Mouse (Mus musculus) heart, embryonic 14.5 days (tissue): Measurements from ENCODE around the gene Htra3. TPM values are rescaled to one million over a fixed set of nuclear protein-coding genes. Genes with fewer than 3 reads are reported as not detected.

Experiments used
- ATAC-seq: fragments of 200-750 bp; cut with Nextera tagmentation; 2 replicates; pipeline ENCODE4 v1.8.0; 2017; ENCODE audit warnings: low read depth, moderate TSS enrichment; ENCODE audit not compliant: insufficient number of reproducible peaks, insufficient read depth, low FRiP score
- H3K27ac ChIP-seq, 2 experiments: fragments of 200-500 bp in 1 of 2; fragments of 300-500 bp in 1 of 2; sonication (generic) in 1 of 2; replicated peaks in 1 of 2; 2 replicates each; pipeline ENCODE4 v1.5.1; 2012 to 2014; ENCODE audit warnings: low read depth in 2 of 2, low read length in 2 of 2, control low read depth in 1 of 2, mild to moderate bottlenecking in 1 of 2, mixed read lengths in 1 of 2; ENCODE audit not compliant: control insufficient read depth in 1 of 2, insufficient read depth in 1 of 2
- H3K27me3 ChIP-seq: fragments of 300-500 bp; sonication (generic); 2 replicates; pipeline ENCODE4 v1.6.1; 2014; ENCODE audit warnings: mild to moderate bottlenecking, low read length, control low read depth; ENCODE audit not compliant: control insufficient read depth, insufficient read depth
- H3K36me3 ChIP-seq: fragments of 300-500 bp; sonication (generic); 2 replicates; pipeline ENCODE4 v1.6.1; 2014; ENCODE audit warnings: mild to moderate bottlenecking, control low read depth, low read length, mixed read lengths; ENCODE audit not compliant: control insufficient read depth, insufficient read depth
- H3K4me1 ChIP-seq, 2 experiments: fragments of 200-500 bp in 1 of 2; fragments of 300-500 bp in 1 of 2; sonication (generic) in 1 of 2; 2 replicates each; pipeline ENCODE4 v1.6.1; 2012 to 2014; ENCODE audit warnings: low read length in 2 of 2, control low read depth in 1 of 2, mixed read lengths in 1 of 2; ENCODE audit not compliant: control insufficient read depth in 2 of 2, insufficient read depth in 2 of 2
- H3K4me2 ChIP-seq: fragments of 300-500 bp; sonication (generic); 2 replicates; pipeline ENCODE4 v1.6.1; 2014; ENCODE audit warnings: mild to moderate bottlenecking, low read length
- H3K4me3 ChIP-seq, 2 experiments: fragments of 200-500 bp in 1 of 2; fragments of 300-500 bp in 1 of 2; sonication (generic) in 1 of 2; 2 replicates each; pipeline ENCODE4 v1.5.1; 2012 to 2014; ENCODE audit warnings: low read length in 2 of 2, mild to moderate bottlenecking in 2 of 2, control low read depth in 1 of 2, low read depth in 1 of 2, moderate library complexity in 1 of 2; ENCODE audit not compliant: control insufficient read depth in 1 of 2, insufficient read depth in 1 of 2
- H3K9ac ChIP-seq: fragments of 300-500 bp; sonication (generic); 2 replicates; pipeline ENCODE4 v1.6.1; 2014; ENCODE audit warnings: mild to moderate bottlenecking, low read length
- H3K9me3 ChIP-seq: fragments of 300-500 bp; sonication (generic); 2 replicates; pipeline ENCODE4 v1.6.1; 2016; ENCODE audit warnings: low read length, control low read depth; ENCODE audit not compliant: control insufficient read depth
- WGBS: fragments of 180-500 bp; shearing (Covaris S2); extraction: QIAGEN DNeasy Blood & Tissue Kit; methylation state at CpG from one replicate; pipeline ENCODE4 v1.1.7; 2014; 5-methylcytosine and 5-hydroxymethylcytosine counted together
- polyA plus RNA-seq: library from polyadenylated mRNA; unstranded; fragments of >200 nt; fragmentation: Nextera tagmentation; extraction: Ambion mirVana; gene quantifications from 2 replicates; pipeline ENCODE4 v1.2.1, GENCODE M21; 2014

Gene Htra3
- polyA plus RNA-seq, 1 experiment from 2014 or later, result 7.8 TPM

- H3K4me2 ChIP-seq, result no peak overlapping the region
- peaks cover under 1 to 3% of the 10 kb centered on the region in 2 experiments; a peak in 2 of 4 replicates for H3K4me1 ChIP-seq
- H3K9me3 ChIP-seq, result no peaks in the 10 kb centered on the region
- H3K27me3 ChIP-seq, result no peaks in the 10 kb centered on the region
- H3K36me3 ChIP-seq, result no peaks in the 10 kb centered on the region
- ATAC-seq, result no peak
- H3K9ac ChIP-seq, result no peak overlapping the region
- no peak overlapping the region for H3K27ac ChIP-seq
- H3K4me3 ChIP-seq, result no peak overlapping the region
These were observed 50.2 kb downstream of the Htra3 start for GRCm38 (mm10) chr5:35629333-35629732.

- no peak for ATAC-seq
- 58% methylated on average over 1 of the region's 1 CpGs for WGBS
- no peaks in the 10 kb centered on the region for H3K36me3 ChIP-seq
- no peak overlapping the region for H3K4me3 ChIP-seq
- H3K27me3 ChIP-seq, result no peaks in the 10 kb centered on the region
- no peak overlapping the region for H3K27ac ChIP-seq
- H3K4me1 ChIP-seq, result peaks cover 3% of the 10 kb centered on the region in 2 experiments; a peak in 2 of 4 replicates
- H3K9ac ChIP-seq, result no peak overlapping the region
- H3K4me2 ChIP-seq, result no peak overlapping the region
- H3K9me3 ChIP-seq, result no peaks in the 10 kb centered on the region
These were observed 50.9 kb downstream of the Htra3 start for GRCm38 (mm10) chr5:35628685-35629084.

- Histone ChIP-seq H3K27ac (no peak overlapping the region), H3K9ac (no peak overlapping the region), H3K4me3 (no peak overlapping the region), H3K36me3 (no peaks in the 10 kb centered on the region), H3K4me1 (peaks cover 3% of the 10 kb centered on the region in 2 experiments; a peak in 2 of 4 replicates), H3K9me3 (no peaks in the 10 kb centered on the region), H3K4me2 (no peak overlapping the region), H3K27me3 (no peaks in the 10 kb centered on the region)
- WGBS, result 38% methylated on average over 7 of the region's 7 CpGs
- no peak for ATAC-seq
These were observed 52.2 kb downstream of the Htra3 start for GRCm38 (mm10) chr5:35627307-35627840.

- Histone ChIP-seq H3K9ac (no peak overlapping the region), H3K4me2 (no peak overlapping the region), H3K9me3 (no peaks in the 10 kb centered on the region), H3K4me3 (no peak overlapping the region), H3K4me1 (peaks cover 5 to 7% of the 10 kb centered on the region in 2 experiments), H3K36me3 (no peaks in the 10 kb centered on the region), H3K27ac (no peak overlapping the region), H3K27me3 (no peaks in the 10 kb centered on the region)
- 68% methylated on average over 2 of the region's 2 CpGs for WGBS
- ATAC-seq, result no peak
These were observed 53.2 kb downstream of the Htra3 start for GRCm38 (mm10) chr5:35626408-35626807.

- no peak overlapping the region for H3K27ac ChIP-seq
- H3K9ac ChIP-seq, result no peak overlapping the region
- ATAC-seq, result no peak
- no peaks in the 10 kb centered on the region for H3K9me3 ChIP-seq
- peaks cover 14% of the 10 kb centered on the region in 2 experiments for H3K4me1 ChIP-seq
- H3K36me3 ChIP-seq, result no peaks in the 10 kb centered on the region
- H3K4me3 ChIP-seq, result no peak overlapping the region
- no peak overlapping the region for H3K4me2 ChIP-seq
- WGBS, result 53% methylated on average over 4 of the region's 4 CpGs
- H3K27me3 ChIP-seq, result no peaks in the 10 kb centered on the region
These were observed 54.8 kb downstream of the Htra3 start for GRCm38 (mm10) chr5:35624751-35625239.

GRCm38 (mm10) chr5:35623831-35624230, 55.8 kb downstream of the Htra3 start:
- Histone ChIP-seq H3K4me1 (peaks cover 14% of the 10 kb centered on the region in 2 experiments), H3K27ac (no peak overlapping the region), H3K4me2 (no peak overlapping the region), H3K27me3 (no peaks in the 10 kb centered on the region), H3K4me3 (no peak overlapping the region), H3K9me3 (no peaks in the 10 kb centered on the region), H3K9ac (no peak overlapping the region), H3K36me3 (no peaks in the 10 kb centered on the region)
- no peak for ATAC-seq

GRCm38 (mm10) chr5:35621114-35621513, 58.5 kb downstream of the Htra3 start:
- peaks cover 21 to 26% of the 10 kb centered on the region in 2 experiments for H3K4me1 ChIP-seq
- ATAC-seq, result peak; percentile 60; the same call in 1 of the 2 replicates
- H3K27me3 ChIP-seq, result 0 out of 2 replicates have a peak, but pooled peaks cover 2% of the 10 kb centered on the region
- H3K9me3 ChIP-seq, result no peaks in the 10 kb centered on the region
- no peaks in the 10 kb centered on the region for H3K36me3 ChIP-seq
- no peak overlapping the region for H3K4me3 ChIP-seq
- WGBS, result 12% methylated on average over 4 of the region's 4 CpGs
- no peak overlapping the region for H3K4me2 ChIP-seq
- H3K27ac ChIP-seq, result no peak overlapping the region
- H3K9ac ChIP-seq, result peak overlapping the region; percentile 18; the same call in 1 of the 2 replicates

GRCm38 (mm10) chr5:35616943-35617342, 62.6 kb downstream of the Htra3 start:
- ATAC-seq, result no peak
- no peak overlapping the region for H3K27ac ChIP-seq
- 0 out of 2 replicates have a peak, but pooled peaks cover 2% of the 10 kb centered on the region for H3K27me3 ChIP-seq
- no peaks in the 10 kb centered on the region; the same call in 1 of the 2 replicates for H3K36me3 ChIP-seq
- H3K9ac ChIP-seq, result no peak overlapping the region
- H3K4me1 ChIP-seq, result peaks cover 18 to 22% of the 10 kb centered on the region in 2 experiments
- no peak overlapping the region for H3K4me2 ChIP-seq
- H3K9me3 ChIP-seq, result no peaks in the 10 kb centered on the region
- H3K4me3 ChIP-seq, result no peak overlapping the region
- WGBS, result 30% methylated on average over 5 of the region's 5 CpGs
